Mouse (Mus musculus) heart, embryonic 14.5 days (tissue): ENCODE measurements around the gene Peli2. TPM values are rescaled to one million over a fixed set of nuclear protein-coding genes. Genes with fewer than 3 reads are reported as not detected.
"Not testable (repeated sequence)": the region's sequence is repeated elsewhere in the genome, so short reads cannot be mapped to it uniquely, and the experiment has no call there.

Source experiments
- ATAC-seq: fragments of 200-750 bp; cut with Nextera tagmentation; 2 replicates; pipeline ENCODE4 v1.8.0; 2017; ENCODE audit warnings: low read depth, moderate TSS enrichment; ENCODE audit not compliant: insufficient number of reproducible peaks, insufficient read depth, low FRiP score
- H3K27ac ChIP-seq, 2 experiments: fragments of 200-500 bp in 1 of 2; fragments of 300-500 bp in 1 of 2; sonication (generic) in 1 of 2; replicated peaks in 1 of 2; 2 replicates each; pipeline ENCODE4 v1.5.1; 2012 to 2014; ENCODE audit warnings: low read depth in 2 of 2, low read length in 2 of 2, control low read depth in 1 of 2, mild to moderate bottlenecking in 1 of 2, mixed read lengths in 1 of 2; ENCODE audit not compliant: control insufficient read depth in 1 of 2, insufficient read depth in 1 of 2
- H3K27me3 ChIP-seq: fragments of 300-500 bp; sonication (generic); 2 replicates; pipeline ENCODE4 v1.6.1; 2014; ENCODE audit warnings: mild to moderate bottlenecking, low read length, control low read depth; ENCODE audit not compliant: control insufficient read depth, insufficient read depth
- H3K36me3 ChIP-seq: fragments of 300-500 bp; sonication (generic); 2 replicates; pipeline ENCODE4 v1.6.1; 2014; ENCODE audit warnings: mild to moderate bottlenecking, control low read depth, low read length, mixed read lengths; ENCODE audit not compliant: control insufficient read depth, insufficient read depth
- H3K4me1 ChIP-seq, 2 experiments: fragments of 200-500 bp in 1 of 2; fragments of 300-500 bp in 1 of 2; sonication (generic) in 1 of 2; 2 replicates each; pipeline ENCODE4 v1.6.1; 2012 to 2014; ENCODE audit warnings: low read length in 2 of 2, control low read depth in 1 of 2, mixed read lengths in 1 of 2; ENCODE audit not compliant: control insufficient read depth in 2 of 2, insufficient read depth in 2 of 2
- H3K4me2 ChIP-seq: fragments of 300-500 bp; sonication (generic); 2 replicates; pipeline ENCODE4 v1.6.1; 2014; ENCODE audit warnings: mild to moderate bottlenecking, low read length
- H3K4me3 ChIP-seq, 2 experiments: fragments of 200-500 bp in 1 of 2; fragments of 300-500 bp in 1 of 2; sonication (generic) in 1 of 2; 2 replicates each; pipeline ENCODE4 v1.5.1; 2012 to 2014; ENCODE audit warnings: low read length in 2 of 2, mild to moderate bottlenecking in 2 of 2, control low read depth in 1 of 2, low read depth in 1 of 2, moderate library complexity in 1 of 2; ENCODE audit not compliant: control insufficient read depth in 1 of 2, insufficient read depth in 1 of 2
- H3K9ac ChIP-seq: fragments of 300-500 bp; sonication (generic); 2 replicates; pipeline ENCODE4 v1.6.1; 2014; ENCODE audit warnings: mild to moderate bottlenecking, low read length
- H3K9me3 ChIP-seq: fragments of 300-500 bp; sonication (generic); 2 replicates; pipeline ENCODE4 v1.6.1; 2016; ENCODE audit warnings: low read length, control low read depth; ENCODE audit not compliant: control insufficient read depth
- WGBS: fragments of 180-500 bp; shearing (Covaris S2); extraction: QIAGEN DNeasy Blood & Tissue Kit; methylation state at CpG from one replicate; pipeline ENCODE4 v1.1.7; 2014; 5-methylcytosine and 5-hydroxymethylcytosine counted together
- polyA plus RNA-seq: library from polyadenylated mRNA; unstranded; fragments of >200 nt; fragmentation: Nextera tagmentation; extraction: Ambion mirVana; gene quantifications from 2 replicates; pipeline ENCODE4 v1.2.1, GENCODE M21; 2014

The Peli2 gene
- polyA plus RNA-seq = 3.4 and 5.0 TPM in 2 replicates

GRCm38 (mm10) chr14:48120752-48121528 lies at the start of gene Peli2:
Gene Peli2, plus strand, starts transcription at chr14:48120823.
- peak; percentile 63 for ATAC-seq
- Histone ChIP-seq H3K4me1 (peaks cover 0 to 2% of the 10 kb centered on the region in 2 experiments; a peak in 1 of 4 replicates), H3K9me3 (no peaks in the 10 kb centered on the region), H3K27me3 (peaks cover 29% of the 10 kb centered on the region), H3K4me2 (peak within 1 kb of the TSS; percentile 95), H3K27ac (peak within 1 kb of the TSS; percentile 29 to 59), H3K9ac (peak within 1 kb of the TSS; percentile 80), H3K36me3 (no peaks in the 10 kb centered on the region), H3K4me3 (peak within 1 kb of the TSS; percentile 86 to 89)
- WGBS = under 1% methylated on average over 86 of the region's 117 CpGs

GRCm38 (mm10) chr14:48072104-48072503 lies 48.5 kb upstream of the Peli2 start:
- ATAC-seq = no peak
- H3K4me3 ChIP-seq = no peak overlapping the region
- no peaks in the 10 kb centered on the region for H3K9me3 ChIP-seq
- H3K27me3 ChIP-seq = no peaks in the 10 kb centered on the region
- no peak overlapping the region for H3K27ac ChIP-seq
- no peak overlapping the region for H3K4me2 ChIP-seq
- WGBS = 80% methylated on average over 4 of the region's 4 CpGs
- no peaks in the 10 kb centered on the region for H3K36me3 ChIP-seq
- peaks cover 7 to 13% of the 10 kb centered on the region in 2 experiments for H3K4me1 ChIP-seq
- no peak overlapping the region for H3K9ac ChIP-seq

- Histone ChIP-seq H3K4me1 (peaks cover 7 to 13% of the 10 kb centered on the region in 2 experiments), H3K4me2 (peak overlapping the region; percentile 59), H3K4me3 (no peak overlapping the region; a peak in 1 of 4 replicates), H3K36me3 (no peaks in the 10 kb centered on the region), H3K9ac (peak overlapping the region; percentile 45), H3K27ac (peak overlapping the region; percentile 46 to 54; a peak in 3 of 4 replicates), H3K27me3 (no peaks in the 10 kb centered on the region), H3K9me3 (no peaks in the 10 kb centered on the region)
- ATAC-seq = peak; percentile 85
- 29% methylated on average over 24 of the region's 24 CpGs for WGBS
Observed at GRCm38 (mm10) chr14:48073247-48074161, 47.1 kb upstream of the Peli2 start.

GRCm38 (mm10) chr14:48079574-48079973 lies 41.0 kb upstream of the Peli2 start:
- not testable (repeated sequence) for H3K27ac ChIP-seq, H3K4me2 ChIP-seq, H3K4me1 ChIP-seq, ATAC-seq, H3K36me3 ChIP-seq, H3K9me3 ChIP-seq, H3K4me3 ChIP-seq, H3K27me3 ChIP-seq, H3K9ac ChIP-seq
- WGBS = 93% methylated on average over 17 of the region's 17 CpGs

GRCm38 (mm10) chr14:48083836-48084812 lies 36.5 kb upstream of the Peli2 start:
- peak overlapping the region; percentile 16 to 33; a peak in 1 of 4 replicates for H3K27ac ChIP-seq
- H3K4me1 ChIP-seq = peaks cover 3 to 6% of the 10 kb centered on the region in 2 experiments; a peak in 3 of 4 replicates
- no peaks in the 10 kb centered on the region for H3K27me3 ChIP-seq
- H3K9me3 ChIP-seq = no peaks in the 10 kb centered on the region
- no peak for ATAC-seq
- no peaks in the 10 kb centered on the region for H3K36me3 ChIP-seq
- H3K4me2 ChIP-seq = peak overlapping the region; percentile 40
- WGBS = 12% methylated on average over 14 of the region's 14 CpGs
- H3K4me3 ChIP-seq = no peak overlapping the region
- no peak overlapping the region for H3K9ac ChIP-seq

GRCm38 (mm10) chr14:48086682-48087297 lies 33.8 kb upstream of the Peli2 start:
- Histone ChIP-seq H3K4me3 (no peak overlapping the region), H3K9ac (no peak overlapping the region), H3K4me2 (no peak overlapping the region), H3K36me3 (no peaks in the 10 kb centered on the region), H3K4me1 (peaks cover 3 to 6% of the 10 kb centered on the region in 2 experiments; a peak in 3 of 4 replicates), H3K27me3 (no peaks in the 10 kb centered on the region), H3K27ac (no peak overlapping the region), H3K9me3 (no peaks in the 10 kb centered on the region)
- 49% methylated on average over 7 of the region's 7 CpGs for WGBS
- ATAC-seq = no peak
